Mouse (Mus musculus) cerebellum, adult 2 months (tissue): ENCODE results near the gene Mgam.
"Not testable (repeated sequence)": the region's sequence is repeated elsewhere in the genome, so short reads cannot be mapped to it uniquely, and the experiment has no call there.

Source experiments
- CTCF ChIP-seq: fragments of 200-500 bp; IDR thresholded peaks from 2 replicates; pipeline ENCODE4 v1.5.1; 2011; ENCODE audit warnings: low read depth, mild to moderate bottlenecking, control low read depth, low read length, moderate library complexity, borderline replicate concordance; ENCODE audit not compliant: insufficient read depth
- POLR2A ChIP-seq: fragments of 200-500 bp; IDR thresholded peaks from 2 replicates; pipeline ENCODE4 v1.6.1; 2011; ENCODE audit warnings: low read length, control low read depth, borderline replicate concordance; ENCODE audit not compliant: insufficient read depth

- not testable (repeated sequence) for TF ChIP-seq CTCF, POLR2A
These were observed 120.4 kb downstream of the Mgam start for GRCm38 (mm10) chr6:40749030-40749429.
